Mouse (Mus musculus) heart, embryonic 15.5 days (tissue): Measurements from ENCODE around the gene Snx3. TPM values are rescaled to one million over a fixed set of nuclear protein-coding genes. Genes with fewer than 3 reads are reported as not detected.

Source experiments
- ATAC-seq: fragments of 200-750 bp; cut with Nextera tagmentation; replicated peaks from 2 replicates; pipeline ENCODE4 v1.8.0; 2017; ENCODE audit warnings: low read depth, moderate TSS enrichment; ENCODE audit not compliant: insufficient number of reproducible peaks, insufficient read depth, low FRiP score
- H3K27ac ChIP-seq: fragments of 300-500 bp; sonication (generic); 2 replicates; pipeline ENCODE4 v1.5.1; 2015; ENCODE audit warnings: mild to moderate bottlenecking, inconsistent platforms
- H3K27me3 ChIP-seq: fragments of 300-500 bp; sonication (generic); 2 replicates; pipeline ENCODE4 v1.6.1; 2015; ENCODE audit warnings: inconsistent platforms
- H3K36me3 ChIP-seq: fragments of 300-500 bp; sonication (generic); 2 replicates; pipeline ENCODE4 v1.6.1; 2015; ENCODE audit warnings: mild to moderate bottlenecking, inconsistent platforms
- H3K4me1 ChIP-seq: fragments of 300-500 bp; sonication (generic); replicated peaks from 2 replicates; pipeline ENCODE4 v1.6.1; 2015; ENCODE audit warnings: inconsistent platforms
- H3K4me2 ChIP-seq: fragments of 300-500 bp; sonication (generic); 2 replicates; pipeline ENCODE4 v1.6.1; 2015; ENCODE audit warnings: inconsistent platforms, mild to moderate bottlenecking, moderate library complexity
- H3K4me3 ChIP-seq: fragments of 300-500 bp; sonication (generic); 2 replicates; pipeline ENCODE4 v1.5.1; 2015; ENCODE audit warnings: mild to moderate bottlenecking, inconsistent platforms
- H3K9ac ChIP-seq: fragments of 300-500 bp; sonication (generic); 2 replicates; pipeline ENCODE4 v1.6.1; 2015; ENCODE audit warnings: mild to moderate bottlenecking, inconsistent platforms
- H3K9me3 ChIP-seq: fragments of 300-500 bp; sonication (generic); replicated peaks from 2 replicates; pipeline ENCODE4 v1.6.1; 2016; ENCODE audit warnings: inconsistent platforms
- WGBS: fragments of 180-500 bp; shearing (Covaris S2); methylation state at CpG from one replicate; pipeline ENCODE4 v1.1.7; 2015; ENCODE audit warnings: mixed read lengths; 5-methylcytosine and 5-hydroxymethylcytosine counted together
- polyA plus RNA-seq: library from polyadenylated mRNA; unstranded; fragments of >200 nt; fragmentation: Nextera tagmentation; extraction: Ambion mirVana; gene quantifications from 2 replicates; pipeline ENCODE4 v1.2.1, GENCODE M21; 2015

Snx3 gene
- polyA plus RNA-seq, 1 experiment from 2014 or later = 340 TPM

DNA sequence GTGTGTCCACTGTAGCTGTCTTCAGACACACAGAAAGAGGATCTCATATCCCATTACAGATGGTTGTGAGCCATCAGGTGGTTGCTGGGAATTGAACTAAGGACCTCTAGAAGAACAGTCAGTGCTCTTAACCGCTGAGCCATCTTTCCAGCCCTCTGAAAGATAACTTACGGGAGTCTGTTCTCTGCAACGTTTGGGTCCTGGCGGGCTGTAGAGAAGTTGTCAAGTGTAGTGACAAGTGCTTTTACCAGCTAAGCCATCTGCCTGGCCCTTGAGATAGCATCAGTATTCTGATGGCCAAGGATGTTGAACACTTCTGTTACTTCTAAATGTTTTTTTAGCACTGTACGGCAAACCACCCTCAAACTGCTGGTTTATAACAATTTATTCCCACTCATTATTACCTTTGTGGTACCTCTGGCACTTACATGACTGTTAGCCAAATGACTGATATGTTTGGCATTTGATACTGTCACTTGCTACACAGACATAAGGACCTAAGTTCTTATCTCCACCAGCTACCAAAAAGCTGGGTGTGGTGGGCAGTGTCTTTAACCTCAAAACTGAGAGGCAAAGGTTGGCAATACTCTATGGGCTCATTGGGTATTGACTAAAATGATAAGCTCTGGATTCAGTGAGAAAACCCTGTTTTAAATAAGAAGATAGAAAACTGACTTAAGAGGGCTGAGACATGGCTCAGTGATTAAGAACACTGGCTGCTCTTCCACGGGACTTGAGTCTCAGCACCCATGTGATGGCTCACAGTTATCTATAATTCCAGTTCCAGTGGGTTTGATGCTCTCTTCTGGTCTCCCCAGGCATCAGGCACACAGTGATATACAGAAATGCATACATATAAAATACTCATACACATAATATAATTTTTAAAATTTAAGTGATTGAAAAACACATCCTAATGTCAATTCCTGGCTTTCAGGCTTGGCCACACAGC lies 9.6 kb downstream of the Snx3 start:
- Histone ChIP-seq H3K4me1 (peaks cover 8% of the 10 kb centered on the region; the same call in 1 of the 2 replicates), H3K36me3 (0 out of 2 replicates have a peak, but pooled peaks cover 3% of the 10 kb centered on the region), H3K9ac (no peak overlapping the region), H3K27me3 (no peaks in the 10 kb centered on the region), H3K4me2 (no peak overlapping the region), H3K27ac (no peak overlapping the region), H3K4me3 (no peak overlapping the region), H3K9me3 (no peaks in the 10 kb centered on the region)
- WGBS = 61% methylated on average over 6 of the region's 6 CpGs
- ATAC-seq = no peak

DNA sequence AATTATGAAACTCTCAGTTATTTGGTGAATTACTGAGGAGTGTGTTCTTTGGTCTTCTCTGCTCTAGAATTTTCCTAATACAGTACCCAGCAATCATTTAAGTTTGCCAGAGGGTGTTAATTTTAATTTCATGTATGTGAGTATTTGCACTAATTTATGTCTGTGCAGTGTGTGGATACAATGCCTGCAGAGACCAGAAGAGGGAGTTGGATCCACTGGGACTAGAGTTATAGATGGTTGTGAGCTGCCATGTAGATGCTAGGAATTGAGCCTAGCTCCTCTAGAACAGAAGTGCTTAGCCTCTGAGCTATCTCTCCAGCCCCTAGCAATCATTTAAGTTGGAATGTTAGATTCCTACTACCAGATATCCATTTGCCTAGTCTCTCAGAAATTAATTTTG lies 12.3 kb downstream of the Snx3 start:
- no peak overlapping the region for H3K27ac ChIP-seq
- no peaks in the 10 kb centered on the region for H3K27me3 ChIP-seq
- 0 out of 2 replicates have a peak, but pooled peaks cover 2% of the 10 kb centered on the region for H3K4me1 ChIP-seq
- no peak overlapping the region for H3K9ac ChIP-seq
- H3K4me2 ChIP-seq = no peak overlapping the region
- no peak for ATAC-seq
- no peak overlapping the region for H3K4me3 ChIP-seq
- H3K36me3 ChIP-seq = 0 out of 2 replicates have a peak, but pooled peaks cover 3% of the 10 kb centered on the region
- H3K9me3 ChIP-seq = no peaks in the 10 kb centered on the region

DNA sequence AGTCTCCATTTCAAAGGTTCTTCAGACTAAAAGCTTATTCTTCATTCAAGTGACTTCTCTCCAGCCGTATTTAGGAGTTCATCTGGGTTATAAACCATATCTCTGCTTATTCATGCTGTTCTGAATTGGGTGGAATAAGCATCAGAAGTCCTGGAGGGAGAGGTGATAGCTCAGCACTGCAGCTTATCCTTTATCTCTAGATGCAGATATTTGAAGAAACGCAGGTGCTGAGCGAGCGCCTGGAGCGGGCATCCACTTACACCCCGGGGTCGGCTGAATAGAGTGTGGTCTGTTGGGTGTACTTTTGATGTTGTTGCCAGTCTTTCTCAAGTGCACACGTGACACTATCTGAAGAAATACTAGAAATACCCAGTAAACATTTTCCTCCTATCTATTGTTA lies 16.5 kb downstream of the Snx3 start:
- H3K4me3 ChIP-seq = no peak overlapping the region
- H3K9ac ChIP-seq = no peak overlapping the region
- no peaks in the 10 kb centered on the region for H3K9me3 ChIP-seq
- peaks cover 18% of the 10 kb centered on the region for H3K4me1 ChIP-seq
- H3K36me3 ChIP-seq = no peaks in the 10 kb centered on the region
- 55% methylated on average over 8 of the region's 8 CpGs for WGBS
- H3K27me3 ChIP-seq = no peaks in the 10 kb centered on the region
- H3K27ac ChIP-seq = no peak overlapping the region
- no peak overlapping the region for H3K4me2 ChIP-seq
- ATAC-seq = no peak

DNA sequence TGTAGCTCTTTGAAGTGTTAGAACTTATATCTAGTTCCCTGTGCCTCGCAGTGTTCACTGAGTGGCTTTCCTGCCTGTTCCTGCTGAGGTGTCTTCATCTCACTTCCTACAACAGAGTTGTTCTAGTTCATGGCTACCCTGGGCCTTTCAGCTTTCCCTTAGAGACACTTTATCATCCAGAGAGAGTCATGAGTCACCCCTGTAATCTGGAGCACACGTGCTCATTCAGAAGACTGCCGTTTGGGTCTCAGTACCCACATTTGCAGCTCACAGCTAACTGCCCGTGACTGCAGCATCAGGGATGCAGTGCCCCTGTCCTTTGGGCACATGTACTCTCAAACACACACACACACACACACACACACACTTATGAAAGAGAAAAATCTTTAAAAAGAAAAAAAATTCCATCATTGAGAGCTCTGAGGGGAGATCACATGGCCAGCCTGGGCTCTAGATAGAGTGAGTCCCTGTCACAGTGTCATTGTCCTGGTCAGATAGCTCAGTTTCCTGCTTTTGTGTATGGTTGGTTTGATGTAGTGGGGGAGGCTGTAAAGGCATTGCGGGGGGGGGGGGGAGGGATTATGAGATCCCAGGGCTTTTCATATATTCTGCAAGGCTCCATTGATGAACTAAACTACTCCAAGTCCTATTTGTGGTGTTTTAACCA lies 19.6 kb downstream of the Snx3 start:
- WGBS = 37% methylated on average over 5 of the region's 5 CpGs
- H3K4me2 ChIP-seq = no peak overlapping the region
- peak; percentile 67 for ATAC-seq
- H3K9me3 ChIP-seq = no peaks in the 10 kb centered on the region
- H3K36me3 ChIP-seq = peaks cover 10% of the 10 kb centered on the region; the same call in 1 of the 2 replicates
- H3K27ac ChIP-seq = peak overlapping the region; percentile 45
- H3K27me3 ChIP-seq = no peaks in the 10 kb centered on the region
- no peak overlapping the region for H3K4me3 ChIP-seq
- H3K4me1 ChIP-seq = peaks cover 18% of the 10 kb centered on the region
- no peak overlapping the region for H3K9ac ChIP-seq

DNA sequence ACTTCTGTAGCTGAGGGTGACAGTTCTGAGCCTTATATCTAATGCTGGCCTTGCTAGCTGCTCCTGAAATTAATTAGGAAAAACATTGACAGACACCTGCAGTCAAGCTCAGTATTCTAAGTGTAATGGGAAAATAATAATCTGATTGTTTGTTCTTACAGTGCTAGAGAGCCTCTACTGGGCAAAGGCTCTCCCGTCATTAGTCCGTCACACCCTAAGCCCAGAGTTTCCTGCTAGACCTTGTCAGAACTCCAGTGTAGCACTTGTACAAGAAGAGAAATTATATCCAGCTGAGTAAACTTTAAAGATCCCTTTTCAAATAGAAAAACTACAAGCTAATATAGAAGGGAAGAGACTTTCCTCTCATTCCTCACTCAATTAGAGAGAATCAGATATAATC lies 21.1 kb downstream of the Snx3 start:
- peaks cover 18% of the 10 kb centered on the region for H3K4me1 ChIP-seq
- ATAC-seq = no peak
- peaks cover 15% of the 10 kb centered on the region; the same call in 1 of the 2 replicates for H3K36me3 ChIP-seq
- H3K27me3 ChIP-seq = no peaks in the 10 kb centered on the region
- H3K9ac ChIP-seq = no peak overlapping the region
- H3K4me3 ChIP-seq = no peak overlapping the region
- H3K9me3 ChIP-seq = no peaks in the 10 kb centered on the region
- no peak overlapping the region for H3K4me2 ChIP-seq
- H3K27ac ChIP-seq = no peak overlapping the region
- 50% methylated on average over 2 of the region's 2 CpGs for WGBS

DNA sequence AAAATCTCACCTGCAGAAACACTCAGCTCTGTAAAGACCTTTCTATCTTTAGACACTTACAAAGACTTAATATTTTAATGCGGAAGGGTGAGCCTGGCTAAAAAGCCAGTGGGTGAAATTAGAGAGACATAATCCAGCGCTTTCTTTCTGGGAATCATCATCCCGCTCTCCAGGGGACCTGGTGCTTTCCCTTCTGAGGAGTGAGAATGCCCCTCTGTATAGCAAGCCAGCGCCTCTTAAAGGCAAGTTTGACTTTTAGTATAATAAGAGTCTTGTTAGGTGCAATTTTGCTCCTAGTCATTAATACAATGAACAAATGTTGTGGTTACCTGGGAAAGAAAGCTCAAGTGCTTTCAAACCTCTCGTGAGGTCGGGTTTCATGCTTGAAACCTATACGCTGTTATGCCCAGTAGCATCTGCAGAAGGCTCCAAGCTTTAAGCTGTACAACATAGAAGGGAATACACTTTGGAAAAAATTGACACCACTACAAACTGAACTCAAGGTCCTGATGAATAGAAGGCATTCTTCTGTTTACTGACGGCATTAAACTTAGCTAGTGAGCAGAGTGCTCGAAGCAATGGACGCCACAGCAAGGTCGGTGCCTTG lies 21.8 kb downstream of the Snx3 start:
- peaks cover 16% of the 10 kb centered on the region for H3K4me1 ChIP-seq
- WGBS = 80% methylated on average over 11 of the region's 11 CpGs
- H3K4me2 ChIP-seq = no peak overlapping the region
- no peaks in the 10 kb centered on the region for H3K9me3 ChIP-seq
- no peak overlapping the region for H3K27ac ChIP-seq
- no peaks in the 10 kb centered on the region for H3K27me3 ChIP-seq
- no peak overlapping the region for H3K9ac ChIP-seq
- H3K36me3 ChIP-seq = peaks cover 21% of the 10 kb centered on the region; the same call in 1 of the 2 replicates
- H3K4me3 ChIP-seq = no peak overlapping the region
- ATAC-seq = no peak

DNA sequence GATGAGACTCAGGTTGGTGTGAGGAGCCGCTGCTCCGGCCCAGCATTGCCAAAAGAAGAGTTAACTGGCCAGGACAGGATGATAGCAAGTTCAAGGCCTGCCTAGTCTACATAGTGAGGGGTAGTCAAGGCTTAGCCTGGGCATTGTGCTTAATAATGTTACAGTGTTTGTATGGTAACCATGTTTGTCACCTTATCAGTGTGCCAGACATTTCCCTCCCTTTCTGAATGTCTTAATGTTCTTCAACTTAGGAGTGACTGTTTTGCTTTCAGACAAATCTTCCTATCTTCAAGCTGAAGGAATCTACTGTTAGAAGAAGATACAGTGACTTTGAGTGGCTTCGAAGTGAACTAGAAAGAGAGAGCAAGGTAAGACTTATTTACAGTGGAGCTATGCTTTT lies 23.9 kb downstream of the Snx3 start:
- H3K36me3 ChIP-seq = peaks cover 33% of the 10 kb centered on the region; the same call in 1 of the 2 replicates

DNA sequence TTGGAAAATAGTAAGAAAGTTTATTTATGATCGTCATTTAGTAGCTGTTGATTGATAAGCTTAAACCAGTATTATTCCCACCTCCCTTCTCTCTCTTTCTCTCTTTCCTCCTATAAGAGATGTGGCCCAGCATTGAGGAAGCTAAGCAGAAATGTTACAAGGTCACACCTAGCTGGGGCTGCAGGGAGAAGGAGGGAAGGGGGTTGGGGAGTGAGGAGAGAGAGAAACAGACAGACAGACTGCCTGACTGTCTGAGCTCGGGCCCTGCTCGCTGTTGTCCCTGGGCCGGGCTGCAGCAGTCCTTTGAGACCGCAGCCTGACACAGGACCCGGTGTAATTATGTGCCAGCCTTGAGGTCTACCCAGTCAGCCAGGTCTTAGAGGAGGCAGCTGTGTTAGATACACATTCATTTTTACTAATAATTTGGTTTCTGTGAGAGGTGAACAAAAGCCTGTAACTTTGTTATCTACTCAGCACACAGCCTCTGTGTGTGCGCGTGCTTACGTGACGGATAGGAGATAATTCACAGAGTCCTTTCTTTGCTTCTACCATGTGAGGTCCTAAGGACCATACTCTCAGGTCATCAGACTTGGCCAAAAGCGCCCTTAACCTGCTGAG lies 32.1 kb downstream of the Snx3 start:
- Histone ChIP-seq H3K27ac (no peak overlapping the region), H3K4me3 (no peak overlapping the region), H3K4me1 (peaks cover 4% of the 10 kb centered on the region), H3K4me2 (no peak overlapping the region), H3K9me3 (no peaks in the 10 kb centered on the region), H3K9ac (no peak overlapping the region), H3K27me3 (no peaks in the 10 kb centered on the region), H3K36me3 (peaks cover 34% of the 10 kb centered on the region)
- 82% methylated on average over 11 of the region's 11 CpGs for WGBS
- ATAC-seq = no peak

More for the DNA sequence above, 23.9 kb downstream of the Snx3 start:
- H3K27me3 ChIP-seq = no peaks in the 10 kb centered on the region
- ATAC-seq = no peak
- 90% methylated on average over 3 of the region's 3 CpGs for WGBS
- no peak overlapping the region for H3K4me3 ChIP-seq
- peaks cover 13% of the 10 kb centered on the region for H3K4me1 ChIP-seq
- no peaks in the 10 kb centered on the region for H3K9me3 ChIP-seq
- H3K9ac ChIP-seq = no peak overlapping the region
- no peak overlapping the region for H3K4me2 ChIP-seq
- H3K27ac ChIP-seq = no peak overlapping the region

DNA sequence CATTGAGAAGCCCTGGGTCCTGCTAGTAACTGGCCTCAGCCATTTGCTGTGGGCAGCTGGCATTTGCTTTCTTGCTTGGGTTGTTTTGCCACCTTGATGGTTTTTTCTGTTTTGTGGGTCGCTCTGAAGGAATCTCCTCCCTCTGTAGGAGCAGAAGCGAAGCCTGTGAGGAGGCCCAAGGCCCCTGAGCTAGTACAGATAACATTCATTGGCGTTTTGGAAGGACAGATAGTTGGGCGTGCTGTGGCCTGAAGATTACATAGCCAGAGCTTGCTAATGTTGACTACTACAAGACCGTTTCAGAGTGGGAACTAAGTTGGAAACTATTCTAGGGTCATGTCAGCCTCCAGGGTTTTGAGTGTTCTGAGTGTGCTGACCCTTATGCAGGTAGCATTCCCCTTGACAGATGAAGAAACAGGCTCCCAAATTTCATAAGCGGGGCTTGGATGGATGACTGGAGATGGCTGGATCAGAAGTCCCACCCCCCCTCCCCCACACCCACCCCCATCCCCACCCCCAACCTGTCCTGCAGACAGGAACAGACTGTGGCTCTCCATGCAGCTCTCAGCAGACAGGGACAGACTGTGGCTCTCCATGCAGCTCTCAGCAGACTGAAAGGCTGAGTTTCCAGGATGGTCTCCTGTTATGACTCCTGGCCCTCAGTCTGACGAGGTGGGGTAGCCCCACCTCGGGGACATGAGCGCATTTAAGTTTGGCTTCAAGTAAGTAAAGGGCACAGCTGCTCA lies 35.9 kb downstream of the Snx3 start:
- Histone ChIP-seq H3K9ac (no peak overlapping the region), H3K9me3 (no peaks in the 10 kb centered on the region), H3K27ac (no peak overlapping the region), H3K4me2 (no peak overlapping the region), H3K4me3 (no peak overlapping the region), H3K36me3 (peaks cover 25% of the 10 kb centered on the region), H3K4me1 (peaks cover 4% of the 10 kb centered on the region), H3K27me3 (no peaks in the 10 kb centered on the region)
- no peak for ATAC-seq
- 52% methylated on average over 9 of the region's 9 CpGs for WGBS

DNA sequence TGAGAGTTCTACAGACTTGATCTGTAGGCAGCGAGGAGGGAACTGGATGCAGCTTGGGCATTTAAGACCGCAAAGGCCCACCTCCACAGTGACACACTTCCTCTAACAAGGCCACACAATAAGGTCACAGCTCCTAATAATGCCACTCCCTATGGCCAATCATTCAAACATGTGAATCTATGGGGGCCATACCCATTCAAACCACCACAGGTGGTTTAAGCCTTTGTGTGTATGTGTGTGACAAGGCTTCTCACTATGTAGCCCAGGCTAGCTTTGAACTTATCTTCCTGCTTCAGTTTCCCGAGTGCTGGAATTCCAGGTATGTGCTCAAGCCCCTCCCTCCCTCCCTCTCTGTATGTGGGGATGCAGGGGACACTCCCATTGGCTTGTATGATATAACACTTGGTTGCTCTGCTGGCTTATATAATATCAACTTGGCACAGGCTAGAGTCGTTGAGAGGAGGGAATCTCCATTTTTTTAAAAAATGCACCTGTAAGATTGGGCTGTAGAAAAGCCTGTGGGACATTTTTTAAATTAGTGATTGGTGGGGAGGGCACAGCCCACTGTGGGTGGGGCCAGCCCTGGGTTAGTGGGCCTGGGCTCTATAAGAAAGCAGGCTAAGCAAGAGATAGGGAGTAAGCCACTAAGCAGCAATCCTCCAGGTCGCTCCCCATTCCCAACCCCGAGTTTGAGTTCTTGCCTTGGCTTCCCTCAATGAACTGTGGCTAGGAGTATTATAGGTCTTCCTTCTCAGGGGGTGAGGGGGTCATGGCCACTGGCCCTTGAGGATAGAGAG lies 44.1 kb downstream of the Snx3 start:
- no peaks in the 10 kb centered on the region for H3K36me3 ChIP-seq
- H3K27me3 ChIP-seq = no peaks in the 10 kb centered on the region
- H3K9ac ChIP-seq = no peak overlapping the region
- no peak overlapping the region for H3K4me3 ChIP-seq
- H3K9me3 ChIP-seq = no peaks in the 10 kb centered on the region
- H3K4me1 ChIP-seq = no peaks in the 10 kb centered on the region
- 70% methylated on average over 6 of the region's 6 CpGs for WGBS
- ATAC-seq = no peak
- no peak overlapping the region for H3K4me2 ChIP-seq
- no peak overlapping the region for H3K27ac ChIP-seq
